Mouse (Mus musculus): Measurements from ENCODE around the gene Yipf2.

- TF ChIP-seq CTCF (IDR thresholded peaks at IDR 0.05; ENCODE audit: low read depth, low read length) = no peak
- TF ChIP-seq TAL1 (conservative IDR thresholded peaks at IDR 0.05; ENCODE audit: low read depth, low read length) = no peak
- no peak for TF ChIP-seq GATA1 (IDR thresholded peaks at IDR 0.05; ENCODE audit: borderline replicate concordance, low read length)
- no peak for TF ChIP-seq POLR2AphosphoS5 (IDR thresholded peaks at IDR 0.05; ENCODE audit: insufficient replicate concordance, low read depth, low read length)
These were observed 24.4 kb upstream of the Yipf2 start for GRCm38 (mm10) chr9:21617066-21617465.

Measured in G1E (cell line).